Mouse (Mus musculus): ENCODE results near the gene Izumo1r. TPM values are rescaled to one million over a fixed set of nuclear protein-coding genes. Genes with fewer than 3 reads are reported as not detected.
A peak's percentile ranks its signal among the peaks of the same experiment; 100 is the strongest.

Gene Izumo1r
- polyA plus RNA-seq, 1 experiment from 2014 or later, result not detected

GRCm38 (mm10) chr9:14859868-14860639 is 43.7 kb downstream of the Izumo1r start, which contains the start of gene Gpr83:
Gene Gpr83, plus strand, starts transcription at chr9:14860210.
- H3K36me3 ChIP-seq, result no peaks in the 10 kb centered on the region
- peak; percentile 93 for ATAC-seq (ENCODE audit: low FRiP score, low read depth)

GRCm38 (mm10) chr9:14858782-14859181 is 45.0 kb downstream of the Izumo1r start:
- H3K27ac ChIP-seq (replicated peaks), result no peak overlapping the region
- peaks cover 30% of the 10 kb centered on the region for H3K27me3 ChIP-seq
- ATAC-seq (ENCODE audit: low FRiP score, low read depth), result no peak
- no peak overlapping the region for H3K4me2 ChIP-seq
- no peaks in the 10 kb centered on the region for H3K9me3 ChIP-seq
- no peak overlapping the region for H3K4me3 ChIP-seq
- 85% methylated on average over 3 of the region's 3 CpGs for WGBS
- H3K4me1 ChIP-seq (replicated peaks), result peaks cover 7% of the 10 kb centered on the region
- H3K9ac ChIP-seq, result no peak overlapping the region
- H3K36me3 ChIP-seq, result no peaks in the 10 kb centered on the region

More at GRCm38 (mm10) chr9:14859868-14860639, 43.7 kb downstream of the Izumo1r start, which contains the start of gene Gpr83:
- peak within 1 kb of the TSS; percentile 36 for H3K9ac ChIP-seq
- peaks cover 30% of the 10 kb centered on the region for H3K27me3 ChIP-seq
- no peaks in the 10 kb centered on the region for H3K9me3 ChIP-seq
- H3K4me1 ChIP-seq (replicated peaks), result peaks cover 7% of the 10 kb centered on the region
- peak within 1 kb of the TSS; percentile 92 for H3K4me2 ChIP-seq
- H3K4me3 ChIP-seq, result peak within 1 kb of the TSS; percentile 45
- H3K27ac ChIP-seq (replicated peaks), result no peak within 1 kb of the TSS
- 2% methylated on average over 46 of the region's 47 CpGs for WGBS

GRCm38 (mm10) chr9:14858170-14858706 is 45.5 kb downstream of the Izumo1r start:
- no peak overlapping the region for H3K4me2 ChIP-seq
- no peaks in the 10 kb centered on the region for H3K9me3 ChIP-seq
- peaks cover 30% of the 10 kb centered on the region for H3K27me3 ChIP-seq
- no peak overlapping the region for H3K27ac ChIP-seq (replicated peaks)
- 67% methylated on average over 7 of the region's 7 CpGs for WGBS
- peaks cover 7% of the 10 kb centered on the region for H3K4me1 ChIP-seq (replicated peaks)
- no peaks in the 10 kb centered on the region for H3K36me3 ChIP-seq
- no peak overlapping the region for H3K4me3 ChIP-seq
- ATAC-seq (ENCODE audit: low FRiP score, low read depth), result no peak
- no peak overlapping the region for H3K9ac ChIP-seq

- no peak overlapping the region for H3K4me2 ChIP-seq
- peaks cover 30% of the 10 kb centered on the region for H3K27me3 ChIP-seq
- no peak overlapping the region for H3K4me3 ChIP-seq
- 45% methylated on average over 4 of the region's 4 CpGs for WGBS
- H3K9ac ChIP-seq, result no peak overlapping the region
- no peak overlapping the region for H3K27ac ChIP-seq (replicated peaks)
- H3K36me3 ChIP-seq, result no peaks in the 10 kb centered on the region
- H3K9me3 ChIP-seq, result no peaks in the 10 kb centered on the region
- peaks cover 7% of the 10 kb centered on the region for H3K4me1 ChIP-seq (replicated peaks)
- ATAC-seq (ENCODE audit: low FRiP score, low read depth), result no peak
Observed at GRCm38 (mm10) chr9:14856922-14857654, 46.7 kb downstream of the Izumo1r start.

- H3K4me2 ChIP-seq, result no peak overlapping the region
- no peaks in the 10 kb centered on the region; the same call in 1 of the 2 replicates for H3K4me1 ChIP-seq (replicated peaks)
- no peaks in the 10 kb centered on the region for H3K36me3 ChIP-seq
- H3K27me3 ChIP-seq, result peaks cover 17% of the 10 kb centered on the region
- 61% methylated on average over 4 of the region's 4 CpGs for WGBS
- ATAC-seq (ENCODE audit: low FRiP score, low read depth), result 0 out of 2 replicates have a peak, but pooled peaks have one; percentile 27
- H3K9me3 ChIP-seq, result 0 out of 2 replicates have a peak, but pooled peaks cover 7% of the 10 kb centered on the region
- no peak overlapping the region for H3K4me3 ChIP-seq
- H3K27ac ChIP-seq (replicated peaks), result no peak overlapping the region
- H3K9ac ChIP-seq, result no peak overlapping the region
Observed at GRCm38 (mm10) chr9:14854585-14854984, 49.2 kb downstream of the Izumo1r start.

- no peak for ATAC-seq (ENCODE audit: low FRiP score, low read depth)
- Histone ChIP-seq H3K4me2 (no peak overlapping the region), H3K27me3 (no peaks in the 10 kb centered on the region), H3K4me1 (replicated peaks) (no peaks in the 10 kb centered on the region), H3K36me3 (no peaks in the 10 kb centered on the region), H3K4me3 (no peak overlapping the region), H3K9ac (no peak overlapping the region), H3K27ac (replicated peaks) (no peak overlapping the region), H3K9me3 (0 out of 2 replicates have a peak, but pooled peaks cover 7% of the 10 kb centered on the region)
- WGBS, result 57% methylated on average over 1 of the region's 1 CpGs
Observed at GRCm38 (mm10) chr9:14848267-14848935, 55.3 kb downstream of the Izumo1r start.

GRCm38 (mm10) chr9:14846428-14846827 is 57.3 kb downstream of the Izumo1r start:
- no peaks in the 10 kb centered on the region for H3K27me3 ChIP-seq
- no peak overlapping the region for H3K4me3 ChIP-seq
- 0 out of 2 replicates have a peak, but pooled peaks cover 2% of the 10 kb centered on the region for H3K9me3 ChIP-seq
- no peak overlapping the region for H3K4me2 ChIP-seq
- no peak for ATAC-seq (ENCODE audit: low FRiP score, low read depth)
- H3K36me3 ChIP-seq, result no peaks in the 10 kb centered on the region
- H3K27ac ChIP-seq (replicated peaks), result no peak overlapping the region
- no peak overlapping the region for H3K9ac ChIP-seq
- H3K4me1 ChIP-seq (replicated peaks), result peaks cover 3% of the 10 kb centered on the region; the same call in 1 of the 2 replicates
- 52% methylated on average over 5 of the region's 5 CpGs for WGBS

GRCm38 (mm10) chr9:14843901-14844300 is 59.8 kb downstream of the Izumo1r start:
- 95% methylated on average over 3 of the region's 3 CpGs for WGBS
- Histone ChIP-seq H3K9ac (no peak overlapping the region), H3K4me3 (no peak overlapping the region), H3K36me3 (no peaks in the 10 kb centered on the region), H3K27ac (replicated peaks) (no peak overlapping the region), H3K4me2 (no peak overlapping the region), H3K27me3 (no peaks in the 10 kb centered on the region), H3K4me1 (replicated peaks) (peaks cover 3% of the 10 kb centered on the region; the same call in 1 of the 2 replicates), H3K9me3 (no peaks in the 10 kb centered on the region)
- no peak for ATAC-seq (ENCODE audit: low FRiP score, low read depth)

- Histone ChIP-seq H3K4me2 (no peak overlapping the region), H3K27ac (replicated peaks) (no peak overlapping the region), H3K4me3 (no peak overlapping the region), H3K4me1 (replicated peaks) (peaks cover 3% of the 10 kb centered on the region; the same call in 1 of the 2 replicates), H3K36me3 (no peaks in the 10 kb centered on the region), H3K9me3 (no peaks in the 10 kb centered on the region), H3K9ac (no peak overlapping the region), H3K27me3 (no peaks in the 10 kb centered on the region)
- ATAC-seq (ENCODE audit: low FRiP score, low read depth), result no peak
- WGBS, result 94% methylated on average over 6 of the region's 6 CpGs
Observed at GRCm38 (mm10) chr9:14843311-14843857, 60.4 kb downstream of the Izumo1r start.

GRCm38 (mm10) chr9:14841878-14842761 is 61.6 kb downstream of the Izumo1r start:
- ATAC-seq (ENCODE audit: low FRiP score, low read depth), result peak; percentile 42; the same call in 1 of the 2 replicates
- no peak overlapping the region for H3K4me3 ChIP-seq

More at GRCm38 (mm10) chr9:14841878-14842761, 61.6 kb downstream of the Izumo1r start:
- WGBS, result 78% methylated on average over 10 of the region's 10 CpGs
- Histone ChIP-seq H3K9me3 (no peaks in the 10 kb centered on the region), H3K27ac (replicated peaks) (no peak overlapping the region), H3K9ac (no peak overlapping the region), H3K4me1 (replicated peaks) (peaks cover 3% of the 10 kb centered on the region; the same call in 1 of the 2 replicates), H3K4me2 (no peak overlapping the region), H3K27me3 (no peaks in the 10 kb centered on the region), H3K36me3 (no peaks in the 10 kb centered on the region)
